Mouse (Mus musculus) adrenal gland, adult 18-20 months (tissue): ENCODE data around the gene Mdm2. TPM values are rescaled to one million over a fixed set of nuclear protein-coding genes. Genes with fewer than 3 reads are reported as not detected.
"Not testable (repeated sequence)": the region's sequence is repeated elsewhere in the genome, so short reads cannot be mapped to it uniquely, and the experiment has no call there.

Experiments
- DNase-seq, 2 experiments: peaks; one replicate each; pipeline ENCODE4 v3.0.0; 2021 to 2022; ENCODE audit warnings: low spot score in 2 of 2
- total RNA-seq, 2 experiments: library from RNA; stranded (reverse); gene quantifications; 1 replicate in 1 of 2; 2 replicates in 1 of 2; pipeline ENCODE4 v1.2.3; 2021

Gene Mdm2
- total RNA-seq, 2 experiments from 2014 or later: 48.2 to 54.8 TPM

- no peak for DNase-seq
Measured at GRCm38 (mm10) chr10:117749050-117749686, 38.6 kb upstream of the Mdm2 start.

GRCm38 (mm10) chr10:117748276-117749049, 37.9 kb upstream of the Mdm2 start:
- DNase-seq: no peak

- no peak for DNase-seq
Measured at GRCm38 (mm10) chr10:117747711-117748110, 37.2 kb upstream of the Mdm2 start.

GRCm38 (mm10) chr10:117746297-117746883, 35.8 kb upstream of the Mdm2 start, which contains the start of gene Slc35e3:
Gene Slc35e3 (minus strand): TSS chr10:117746365.
- peak; percentile 99 to 100 for DNase-seq

- DNase-seq: peak in 1 of 2 experiments; percentile 21
Measured at GRCm38 (mm10) chr10:117745570-117746296, 35.2 kb upstream of the Mdm2 start.

- no peak for DNase-seq
Measured at GRCm38 (mm10) chr10:117743917-117744316, 33.4 kb upstream of the Mdm2 start.

- DNase-seq: no peak
Measured at GRCm38 (mm10) chr10:117743182-117743581, 32.6 kb upstream of the Mdm2 start.

GRCm38 (mm10) chr10:117742618-117743017, 32.1 kb upstream of the Mdm2 start:
- DNase-seq: no peak

GRCm38 (mm10) chr10:117741698-117742475, 31.3 kb upstream of the Mdm2 start:
- DNase-seq: no peak

GRCm38 (mm10) chr10:117740921-117741320, 30.4 kb upstream of the Mdm2 start:
- DNase-seq: no peak

- DNase-seq: no peak
Measured at GRCm38 (mm10) chr10:117740171-117740570, 29.6 kb upstream of the Mdm2 start.

GRCm38 (mm10) chr10:117739648-117739948, 29.0 kb upstream of the Mdm2 start:
- no peak for DNase-seq

- no peak for DNase-seq
Measured at GRCm38 (mm10) chr10:117738928-117739647, 28.5 kb upstream of the Mdm2 start.

- DNase-seq: no peak
Measured at GRCm38 (mm10) chr10:117738140-117738921, 27.8 kb upstream of the Mdm2 start.

GRCm38 (mm10) chr10:117737498-117737897, 26.9 kb upstream of the Mdm2 start:
- not testable (repeated sequence) for DNase-seq

GRCm38 (mm10) chr10:117737075-117737474, 26.5 kb upstream of the Mdm2 start:
- DNase-seq: no peak

- no peak for DNase-seq
Measured at GRCm38 (mm10) chr10:117736573-117736972, 26.0 kb upstream of the Mdm2 start.

- not testable (repeated sequence) for DNase-seq
Measured at GRCm38 (mm10) chr10:117735396-117735795, 24.8 kb upstream of the Mdm2 start.
